Mouse (Mus musculus) liver, adult 2 months (tissue): ENCODE results near the gene Zbtb7b.

Source experiments
- CTCF ChIP-seq: fragments of 200-500 bp; IDR thresholded peaks from 2 replicates; pipeline ENCODE4 v1.5.1; 2011; ENCODE audit warnings: low read depth, low read length, control low read depth
- POLR2A ChIP-seq: fragments of 200-500 bp; IDR thresholded peaks from 2 replicates; pipeline ENCODE4 v1.6.1; 2011; ENCODE audit warnings: low read length, control low read depth; ENCODE audit not compliant: insufficient read depth; ENCODE audit errors: extremely low read depth

DNA sequence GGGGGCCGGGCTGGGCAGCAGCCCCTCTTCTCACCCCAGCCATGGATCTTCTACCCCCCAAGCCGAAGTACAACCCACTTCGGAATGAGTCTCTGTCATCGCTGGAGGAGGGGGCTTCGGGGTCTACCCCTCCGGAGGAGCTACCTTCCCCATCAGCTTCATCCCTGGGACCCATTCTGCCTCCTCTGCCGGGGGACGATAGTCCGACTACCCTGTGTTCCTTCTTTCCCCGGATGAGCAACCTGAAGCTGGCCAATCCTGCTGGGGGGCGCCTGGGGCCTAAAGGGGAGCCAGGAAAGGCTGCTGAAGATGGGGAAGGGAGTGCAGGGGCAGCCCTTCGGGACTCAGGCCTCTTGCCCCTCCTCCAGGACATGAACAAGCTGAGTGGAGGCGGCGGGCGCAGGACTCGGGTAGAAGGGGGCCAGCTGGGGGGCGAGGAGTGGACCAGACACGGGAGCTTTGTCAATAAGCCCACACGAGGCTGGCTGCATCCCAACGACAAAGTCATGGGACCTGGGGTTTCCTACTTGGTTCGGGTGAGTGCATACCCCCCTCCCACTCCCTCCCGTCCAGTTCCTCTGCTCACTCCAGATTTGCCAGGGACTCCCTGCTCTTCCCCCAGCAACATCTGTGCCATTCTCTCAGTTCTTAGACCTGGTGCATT is 27.4 kb upstream of the Zbtb7b start:
- no peak for TF ChIP-seq POLR2A
- no peak for TF ChIP-seq CTCF
